Mouse (Mus musculus) hindlimb bud, embryonic 11.5 days (tissue): ENCODE results near the gene Kcne1l.

Source experiments
- DNase-seq: peaks from one replicate; pipeline ENCODE4 v3.0.0-alpha.2; 2012; ENCODE audit warnings: low read depth, low spot score; ENCODE audit errors: extremely low spot score

Gene Kcne1l

GRCm38 (mm10) chrX:142305869-142306581, at the start of gene Kcne1l:
Kcne1l (minus strand) TSS chrX:142306294.
- no peak for DNase-seq

GRCm38 (mm10) chrX:142336207-142336606, 30.1 kb upstream of the Kcne1l start:
- DNase-seq: no peak

GRCm38 (mm10) chrX:142335502-142335901, 29.4 kb upstream of the Kcne1l start:
- no peak for DNase-seq

- no peak for DNase-seq
These were observed 19.7 kb upstream of the Kcne1l start for GRCm38 (mm10) chrX:142325760-142326159.

GRCm38 (mm10) chrX:142316106-142316505, 10.0 kb upstream of the Kcne1l start:
- no peak for DNase-seq

- DNase-seq: no peak
These were observed 9.2 kb upstream of the Kcne1l start for GRCm38 (mm10) chrX:142315270-142315669.

GRCm38 (mm10) chrX:142314307-142315024, 8.4 kb upstream of the Kcne1l start:
- peak; percentile 28 for DNase-seq

GRCm38 (mm10) chrX:142310431-142310830, 4.3 kb upstream of the Kcne1l start:
- DNase-seq: no peak

GRCm38 (mm10) chrX:142305010-142305868, 855 bp downstream of the Kcne1l start:
- DNase-seq: no peak

- no peak for DNase-seq
These were observed 1.5 kb downstream of the Kcne1l start for GRCm38 (mm10) chrX:142304592-142304991.

GRCm38 (mm10) chrX:142303456-142303855, 2.6 kb downstream of the Kcne1l start:
- no peak for DNase-seq

- no peak for DNase-seq
These were observed 20.2 kb downstream of the Kcne1l start for GRCm38 (mm10) chrX:142285905-142286304.

- DNase-seq: no peak
These were observed 29.5 kb downstream of the Kcne1l start for GRCm38 (mm10) chrX:142276573-142276972.

GRCm38 (mm10) chrX:142276031-142276430, 30.1 kb downstream of the Kcne1l start:
- DNase-seq: no peak
